Mouse (Mus musculus) spleen, adult 2 months (tissue): ENCODE measurements around the gene Hdac5.

Experiments
- CTCF ChIP-seq: fragments of 200-500 bp; IDR thresholded peaks from 2 replicates; pipeline ENCODE4 v1.5.1; 2011; ENCODE audit warnings: mild to moderate bottlenecking, inconsistent platforms; ENCODE audit not compliant: insufficient read depth, insufficient read length, insufficient replicate concordance; ENCODE audit errors: extremely low read depth
- POLR2A ChIP-seq: fragments of 200-500 bp; IDR thresholded peaks from 2 replicates; pipeline ENCODE4 v1.6.1; 2011; ENCODE audit warnings: low read depth, low read length, inconsistent platforms

DNA sequence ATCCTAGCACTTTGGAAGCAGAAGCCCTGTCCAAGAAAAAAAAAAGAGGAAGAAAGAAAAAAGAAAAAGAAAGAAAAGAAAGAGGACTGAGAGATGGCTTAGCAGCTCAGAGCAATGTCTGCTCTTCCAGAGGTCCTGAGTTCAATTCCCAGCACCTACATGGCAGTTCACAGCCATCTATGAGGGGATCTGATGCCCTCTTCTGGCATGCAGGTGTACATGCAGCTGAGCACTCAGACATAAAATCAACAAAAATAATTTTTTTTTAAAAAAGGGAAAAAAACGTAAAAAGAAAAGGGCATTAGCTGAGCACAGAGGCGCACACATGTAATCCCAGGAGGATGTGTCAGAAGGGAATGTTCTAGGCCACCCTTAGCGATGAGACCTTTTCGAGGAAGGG is 16.9 kb upstream of the Hdac5 start:
- no peak for TF ChIP-seq POLR2A
- no peak for TF ChIP-seq CTCF
